In the genomic region with DNA sequence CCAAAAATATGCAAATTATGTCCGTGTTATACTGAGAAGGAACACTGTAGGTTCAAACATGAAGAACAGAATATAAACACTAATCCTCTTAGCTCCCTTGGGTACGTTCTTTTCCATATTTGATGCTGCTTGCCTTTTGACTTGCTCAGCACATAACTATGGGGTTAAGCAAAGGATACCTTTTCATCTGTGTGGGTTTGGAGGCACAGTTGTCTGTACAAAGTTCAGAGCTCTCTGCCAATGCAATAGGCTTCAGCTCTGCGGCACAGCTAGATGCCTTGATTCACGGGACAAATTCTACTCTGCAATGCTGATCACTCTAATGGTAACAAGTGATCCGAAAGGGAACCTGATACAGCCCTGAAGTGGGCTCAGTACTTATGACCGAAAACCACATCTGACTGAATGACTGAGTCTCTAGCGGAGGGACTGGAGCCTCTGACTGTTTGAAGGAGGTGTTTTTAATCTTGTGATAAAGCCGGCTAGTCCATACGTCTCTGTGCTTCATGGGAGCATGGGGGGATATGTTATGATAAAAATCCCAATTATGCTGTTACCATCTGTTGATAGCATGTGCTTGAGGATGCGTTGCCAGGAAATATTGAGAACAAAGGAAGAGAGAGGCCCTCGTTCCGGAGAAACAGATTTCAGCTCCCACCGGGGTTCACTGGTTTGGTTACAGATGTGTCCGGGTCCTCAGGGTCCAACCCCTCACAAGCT, we compare ENCODE assay signal across 18 mouse cellular contexts.
DNase-seq lines count a peak whose midpoint lies in the region; ATAC-seq and TF ChIP-seq lines count a peak whose summit lies in the region.
"Had no signal": no experiment of that assay in that cellular context is flagged by ENCODE, and none has a peak within 500 bp of the region (broad histone marks: within the 10 kb centered on the region; RNA-seq: fewer than 3 reads in every experiment).

No protein-coding gene starts in this region.

- TF ChIP-seq CTCF in hindbrain, postnatal 0 days (IDR thresholded peaks at IDR 0.05; ENCODE audit: low read depth) = no peak

- ATAC-seq in embryonic facial prominence, embryonic 14.5 days (ENCODE audit: low read depth) = peak; percentile 63
- peak; percentile 55; the same call in 1 of the 2 replicates for ATAC-seq in hindbrain, postnatal 0 days
- no peak for ATAC-seq in hindbrain, embryonic 12.5 days (ENCODE audit: low FRiP score)

- DNase-seq in embryonic facial prominence, embryonic 14.5 days (ENCODE audit: low spot score) = peak; percentile 66
- DNase-seq in embryonic facial prominence, embryonic 10.5 days (ENCODE audit: low spot score) = no peak
- DNase-seq in hindbrain, postnatal 0 days (ENCODE audit: low spot score) = peak; percentile 32
- peak; percentile 4 for DNase-seq in brain, adult 2 months (ENCODE audit: low read depth, low spot score)
- peak; percentile 51 for DNase-seq in layer of hippocampus, adult 9-10 months (ENCODE audit: low spot score)
- no peak for DNase-seq in lung, postnatal 36 days
- no peak for DNase-seq in lung, postnatal 25 days (ENCODE audit: low spot score)
- DNase-seq: cerebellum, adult 8-10 months; gastrocnemius, postnatal 10 days; kidney, adult 2 months; kidney, postnatal 36 days; thymus, postnatal 36 days had no signal

- no peaks in the 10 kb centered on the region for H3K9me3 ChIP-seq in embryonic facial prominence, embryonic 14.5 days (ENCODE audit: control insufficient read depth, low read length)
- no peaks in the 10 kb centered on the region for H3K9me3 ChIP-seq in embryonic facial prominence, embryonic 10.5 days
- no peaks in the 10 kb centered on the region for H3K9me3 ChIP-seq in hindbrain, postnatal 0 days (ENCODE audit: low read length)
- H3K9me3 ChIP-seq in hindbrain, embryonic 12.5 days (replicated peaks) = no peaks in the 10 kb centered on the region
- H3K9me3 ChIP-seq: heart, embryonic 12.5 days; hindbrain, embryonic 15.5 days; lung, embryonic 15.5 days; megakaryocyte, embryonic 14.5 days had no signal

- no peak overlapping the region for H3K9ac ChIP-seq in embryonic facial prominence, embryonic 14.5 days (ENCODE audit: low read depth, low read length)
- no peak overlapping the region for H3K9ac ChIP-seq in hindbrain, postnatal 0 days (replicated peaks; ENCODE audit: low read length)
- no peak overlapping the region for H3K9ac ChIP-seq in hindbrain, embryonic 12.5 days
- H3K9ac ChIP-seq: heart, embryonic 12.5 days; hindbrain, embryonic 15.5 days; lung, embryonic 15.5 days had no signal

- peak overlapping the region; percentile 58 for H3K27ac ChIP-seq in embryonic facial prominence, embryonic 14.5 days (replicated peaks; ENCODE audit: low read depth, low read length)
- no peak overlapping the region for H3K27ac ChIP-seq in embryonic facial prominence, embryonic 10.5 days (replicated peaks)
- no peak overlapping the region for H3K27ac ChIP-seq in hindbrain, postnatal 0 days
- no peak overlapping the region for H3K27ac ChIP-seq in hindbrain, embryonic 12.5 days
- H3K27ac ChIP-seq: hindbrain, embryonic 15.5 days; lung, embryonic 15.5 days had no signal

- no peak overlapping the region for H3K4me3 ChIP-seq in embryonic facial prominence, embryonic 14.5 days (ENCODE audit: low read depth, low read length)
- H3K4me3 ChIP-seq in embryonic facial prominence, embryonic 10.5 days = no peak overlapping the region
- no peak overlapping the region for H3K4me3 ChIP-seq in hindbrain, postnatal 0 days (ENCODE audit: low read length)
- H3K4me3 ChIP-seq in hindbrain, embryonic 12.5 days = no peak overlapping the region
- H3K4me3 ChIP-seq: heart, embryonic 12.5 days; hindbrain, embryonic 15.5 days; lung, embryonic 15.5 days; megakaryocyte, embryonic 14.5 days had no signal

- no peak overlapping the region for H3K4me2 ChIP-seq in embryonic facial prominence, embryonic 14.5 days (ENCODE audit: low read depth, low read length)
- H3K4me2 ChIP-seq in hindbrain, postnatal 0 days (ENCODE audit: low read depth, low read length) = no peak overlapping the region
- no peak overlapping the region for H3K4me2 ChIP-seq in hindbrain, embryonic 12.5 days (replicated peaks)
- H3K4me2 ChIP-seq: heart, embryonic 12.5 days; hindbrain, embryonic 15.5 days; lung, embryonic 15.5 days had no signal

- H3K36me3 ChIP-seq in embryonic facial prominence, embryonic 14.5 days (ENCODE audit: control insufficient read depth, insufficient read depth, low read length) = no peaks in the 10 kb centered on the region
- H3K36me3 ChIP-seq in embryonic facial prominence, embryonic 10.5 days (replicated peaks) = no peaks in the 10 kb centered on the region
- H3K36me3 ChIP-seq in hindbrain, postnatal 0 days (ENCODE audit: insufficient read depth, low read length) = no peaks in the 10 kb centered on the region
- H3K36me3 ChIP-seq in hindbrain, embryonic 12.5 days = no peaks in the 10 kb centered on the region
- H3K36me3 ChIP-seq: heart, embryonic 12.5 days; hindbrain, embryonic 15.5 days; lung, embryonic 15.5 days had no signal

- H3K27me3 ChIP-seq in embryonic facial prominence, embryonic 14.5 days (replicated peaks; ENCODE audit: control insufficient read depth, insufficient read depth, low read length) = no peaks in the 10 kb centered on the region
- no peaks in the 10 kb centered on the region for H3K27me3 ChIP-seq in embryonic facial prominence, embryonic 10.5 days (replicated peaks; ENCODE audit: low read depth, poor library complexity, severe bottlenecking)
- no peaks in the 10 kb centered on the region for H3K27me3 ChIP-seq in hindbrain, postnatal 0 days (ENCODE audit: insufficient read depth, low read length)
- H3K27me3 ChIP-seq in hindbrain, embryonic 12.5 days = no peaks in the 10 kb centered on the region
- H3K27me3 ChIP-seq: CH12.LX; heart, embryonic 12.5 days; hindbrain, embryonic 15.5 days; lung, embryonic 15.5 days; megakaryocyte, embryonic 14.5 days had no signal

- H3K4me1 ChIP-seq in embryonic facial prominence, embryonic 14.5 days (ENCODE audit: control insufficient read depth, insufficient read depth, low read length) = 0 out of 2 replicates have a peak, but pooled peaks cover 5% of the 10 kb centered on the region
- no peaks in the 10 kb centered on the region for H3K4me1 ChIP-seq in embryonic facial prominence, embryonic 10.5 days
- no peaks in the 10 kb centered on the region for H3K4me1 ChIP-seq in hindbrain, postnatal 0 days (ENCODE audit: insufficient read depth, low read length)
- H3K4me1 ChIP-seq in hindbrain, embryonic 12.5 days = no peaks in the 10 kb centered on the region
- H3K4me1 ChIP-seq: heart, embryonic 12.5 days; hindbrain, embryonic 15.5 days; lung, embryonic 15.5 days; megakaryocyte, embryonic 14.5 days had no signal

- 55% methylated on average over 14 of the region's 14 CpGs for WGBS in embryonic facial prominence, embryonic 14.5 days
- 86% methylated on average over 14 of the region's 14 CpGs for WGBS in embryonic facial prominence, embryonic 10.5 days
- WGBS in hindbrain, postnatal 0 days = 64% methylated on average over 14 of the region's 14 CpGs
- WGBS in hindbrain, embryonic 12.5 days = 78% methylated on average over 14 of the region's 14 CpGs

Comparison
In these comparisons a context has a peak if more than half of its experiments do, and no peak if none do; other contexts are left out.
1. DNase-seq: peak in embryonic facial prominence, embryonic 14.5 days (single experiment), hindbrain, postnatal 0 days (single experiment), brain, adult 2 months (single experiment) and layer of hippocampus, adult 9-10 months (single experiment); none in embryonic facial prominence, embryonic 10.5 days (single experiment), lung, postnatal 36 days (single experiment) and lung, postnatal 25 days (single experiment).